Mouse (Mus musculus) stomach, embryonic 16.5 days (tissue): ENCODE results near the gene Slc7a8. TPM values are rescaled to one million over a fixed set of nuclear protein-coding genes. Genes with fewer than 3 reads are reported as not detected.

Experiments
- ATAC-seq: fragments of 200-750 bp; cut with Nextera tagmentation; 2 replicates; pipeline ENCODE4 v1.8.0; 2017; ENCODE audit warnings: moderate number of reproducible peaks, moderate TSS enrichment; ENCODE audit not compliant: insufficient read depth, low FRiP score
- H3K27ac ChIP-seq: fragments of 300-500 bp; sonication (generic); 2 replicates; pipeline ENCODE4 v1.5.1; 2014; ENCODE audit warnings: low read length
- H3K27me3 ChIP-seq: fragments of 300-500 bp; sonication (generic); 2 replicates; pipeline ENCODE4 v1.6.1; 2014; ENCODE audit warnings: low read length, control low read depth, mixed read lengths; ENCODE audit not compliant: control insufficient read depth, insufficient read depth
- H3K36me3 ChIP-seq: fragments of 300-500 bp; sonication (generic); 2 replicates; pipeline ENCODE4 v1.6.1; 2014; ENCODE audit warnings: low read length; ENCODE audit not compliant: control insufficient read depth, insufficient read depth
- H3K4me1 ChIP-seq: fragments of 300-500 bp; sonication (generic); 2 replicates; pipeline ENCODE4 v1.6.1; 2014; ENCODE audit warnings: low read length, control low read depth, mixed read lengths; ENCODE audit not compliant: control insufficient read depth, insufficient read depth
- H3K4me2 ChIP-seq: fragments of 300-500 bp; sonication (generic); 2 replicates; pipeline ENCODE4 v1.6.1; 2014; ENCODE audit warnings: low read depth, low read length, mixed read lengths
- H3K4me3 ChIP-seq: fragments of 300-500 bp; sonication (generic); replicated peaks from 2 replicates; pipeline ENCODE4 v1.5.1; 2014; ENCODE audit warnings: mild to moderate bottlenecking, low read length
- H3K9ac ChIP-seq: fragments of 300-500 bp; sonication (generic); 2 replicates; pipeline ENCODE4 v1.6.1; 2014; ENCODE audit warnings: low read length
- H3K9me3 ChIP-seq: fragments of 300-500 bp; sonication (generic); replicated peaks from 2 replicates; pipeline ENCODE4 v1.6.1; 2016; ENCODE audit warnings: low read length, control low read depth; ENCODE audit not compliant: control insufficient read depth
- WGBS: fragments of 180-500 bp; shearing (Covaris S2); extraction: QIAGEN DNeasy Blood & Tissue Kit; methylation state at CpG from one replicate; pipeline ENCODE4 v1.1.7; 2014; 5-methylcytosine and 5-hydroxymethylcytosine counted together
- polyA plus RNA-seq: library from polyadenylated mRNA; unstranded; fragments of >200 nt; fragmentation: Nextera tagmentation; extraction: Ambion mirVana; gene quantifications from 2 replicates; pipeline ENCODE4 v1.2.1, GENCODE M21; 2015

Gene Slc7a8
- polyA plus RNA-seq, 1 experiment from 2014 or later = 10.2 TPM

- WGBS = 55% methylated on average over 10 of the region's 10 CpGs
- no peaks in the 10 kb centered on the region for H3K4me1 ChIP-seq
- H3K4me2 ChIP-seq = no peak overlapping the region
- H3K36me3 ChIP-seq = no peaks in the 10 kb centered on the region
- no peak overlapping the region for H3K4me3 ChIP-seq
- H3K27me3 ChIP-seq = no peaks in the 10 kb centered on the region
- ATAC-seq = no peak
- no peak overlapping the region for H3K9ac ChIP-seq
- H3K27ac ChIP-seq = no peak overlapping the region
- H3K9me3 ChIP-seq = no peaks in the 10 kb centered on the region
These were observed 78.5 kb downstream of the Slc7a8 start for GRCm38 (mm10) chr14:54703207-54703606.

GRCm38 (mm10) chr14:54701298-54701697 is 80.4 kb downstream of the Slc7a8 start:
- no peak overlapping the region for H3K4me2 ChIP-seq
- no peaks in the 10 kb centered on the region for H3K9me3 ChIP-seq
- no peaks in the 10 kb centered on the region for H3K4me1 ChIP-seq
- WGBS = 7% methylated on average over 6 of the region's 6 CpGs
- no peak overlapping the region for H3K27ac ChIP-seq
- H3K4me3 ChIP-seq = no peak overlapping the region
- no peaks in the 10 kb centered on the region for H3K27me3 ChIP-seq
- no peak for ATAC-seq
- H3K9ac ChIP-seq = no peak overlapping the region
- H3K36me3 ChIP-seq = no peaks in the 10 kb centered on the region

- Histone ChIP-seq H3K4me3 (no peak overlapping the region), H3K27ac (no peak overlapping the region), H3K4me2 (no peak overlapping the region), H3K9ac (no peak overlapping the region), H3K36me3 (no peaks in the 10 kb centered on the region), H3K4me1 (no peaks in the 10 kb centered on the region), H3K9me3 (no peaks in the 10 kb centered on the region), H3K27me3 (no peaks in the 10 kb centered on the region)
- WGBS = 44% methylated on average over 3 of the region's 3 CpGs
- no peak for ATAC-seq
These were observed 82.2 kb downstream of the Slc7a8 start for GRCm38 (mm10) chr14:54699586-54699985.

- no peak for ATAC-seq
- no peak within 1 kb of the TSS for H3K4me2 ChIP-seq
- H3K9ac ChIP-seq = no peak within 1 kb of the TSS
- WGBS = 71% methylated on average over 4 of the region's 4 CpGs
- no peak within 1 kb of the TSS for H3K4me3 ChIP-seq
- no peaks in the 10 kb centered on the region for H3K4me1 ChIP-seq
- H3K9me3 ChIP-seq = no peaks in the 10 kb centered on the region
- no peaks in the 10 kb centered on the region for H3K27me3 ChIP-seq
- no peaks in the 10 kb centered on the region for H3K36me3 ChIP-seq
- H3K27ac ChIP-seq = no peak within 1 kb of the TSS
These were observed 83.0 kb downstream of the Slc7a8 start, which contains the start of gene Gm29776 for GRCm38 (mm10) chr14:54698733-54699132. Gene Gm29776 (minus strand): TSS chr14:54698833.

GRCm38 (mm10) chr14:54696752-54697151 is 85.0 kb downstream of the Slc7a8 start:
- no peak for ATAC-seq
- Histone ChIP-seq H3K4me3 (no peak overlapping the region), H3K4me2 (no peak overlapping the region), H3K4me1 (no peaks in the 10 kb centered on the region), H3K9me3 (no peaks in the 10 kb centered on the region), H3K27ac (no peak overlapping the region), H3K36me3 (no peaks in the 10 kb centered on the region), H3K27me3 (no peaks in the 10 kb centered on the region), H3K9ac (no peak overlapping the region)
- WGBS = 80% methylated on average over 4 of the region's 4 CpGs

GRCm38 (mm10) chr14:54695042-54695441 is 86.7 kb downstream of the Slc7a8 start:
- no peak for ATAC-seq
- H3K4me3 ChIP-seq = no peak overlapping the region
- no peaks in the 10 kb centered on the region for H3K27me3 ChIP-seq
- 62% methylated on average over 6 of the region's 6 CpGs for WGBS
- no peaks in the 10 kb centered on the region for H3K4me1 ChIP-seq
- peaks cover 5% of the 10 kb centered on the region for H3K36me3 ChIP-seq
- no peak overlapping the region for H3K9ac ChIP-seq
- H3K27ac ChIP-seq = no peak overlapping the region
- no peak overlapping the region for H3K4me2 ChIP-seq
- H3K9me3 ChIP-seq = no peaks in the 10 kb centered on the region

- under 1% methylated on average over 8 of the region's 8 CpGs for WGBS
- no peaks in the 10 kb centered on the region for H3K9me3 ChIP-seq
- peak overlapping the region; percentile 85 for H3K27ac ChIP-seq
- H3K36me3 ChIP-seq = peaks cover 5% of the 10 kb centered on the region
- no peak for ATAC-seq
- peak overlapping the region; percentile 84 for H3K4me3 ChIP-seq
- H3K27me3 ChIP-seq = no peaks in the 10 kb centered on the region
- peak overlapping the region; percentile 76 for H3K4me2 ChIP-seq
- H3K4me1 ChIP-seq = peaks cover 18% of the 10 kb centered on the region
- H3K9ac ChIP-seq = peak overlapping the region; percentile 84
These were observed 94.5 kb downstream of the Slc7a8 start for GRCm38 (mm10) chr14:54687251-54687650.

GRCm38 (mm10) chr14:54686522-54687143 is 95.1 kb downstream of the Slc7a8 start, which contains the start of gene Acin1:
Gene Acin1 (minus strand): TSS chr14:54686931.
- peak within 1 kb of the TSS; percentile 97 for H3K27ac ChIP-seq
- ATAC-seq = peak; percentile 97
- H3K9ac ChIP-seq = peak within 1 kb of the TSS; percentile 95
- WGBS = under 1% methylated on average over 44 of the region's 44 CpGs
- no peaks in the 10 kb centered on the region for H3K27me3 ChIP-seq
- H3K4me3 ChIP-seq = peak within 1 kb of the TSS; percentile 84
- no peaks in the 10 kb centered on the region for H3K9me3 ChIP-seq
- H3K4me1 ChIP-seq = peaks cover 18% of the 10 kb centered on the region
- peak within 1 kb of the TSS; percentile 86 for H3K4me2 ChIP-seq
- H3K36me3 ChIP-seq = peaks cover 5% of the 10 kb centered on the region

GRCm38 (mm10) chr14:54686063-54686521 is 95.7 kb downstream of the Slc7a8 start, which contains the start of gene 1700123O20Rik:
Gene 1700123O20Rik (plus strand): TSS chr14:54686216.
- Histone ChIP-seq H3K27ac (peak within 1 kb of the TSS; percentile 97), H3K36me3 (peaks cover 5% of the 10 kb centered on the region), H3K4me1 (peaks cover 18% of the 10 kb centered on the region), H3K4me3 (peak within 1 kb of the TSS; percentile 84), H3K4me2 (peak within 1 kb of the TSS; percentile 86), H3K27me3 (no peaks in the 10 kb centered on the region), H3K9me3 (no peaks in the 10 kb centered on the region), H3K9ac (peak within 1 kb of the TSS; percentile 95)
- peak; percentile 76 for ATAC-seq
- under 1% methylated on average over 41 of the region's 41 CpGs for WGBS
